In genomic region chr11:24804623-24805023, GRCm38 (mm10) we compare ENCODE assay signal across 8 mouse cellular contexts.
DNase-seq lines count a peak whose midpoint lies in the region; ATAC-seq lines count a peak whose summit lies in the region.
"Had no signal": no experiment of that assay in that cellular context is flagged by ENCODE, and none has a peak within 500 bp of the region (broad histone marks: within the 10 kb centered on the region; RNA-seq: fewer than 3 reads in every experiment).

No protein-coding gene starts in this region.

- intact Hi-C loops in left cerebral cortex, postnatal 36 days (cut with DNase I), result no loop called here

- no peak overlapping the region for H3K27ac ChIP-seq in midbrain, embryonic 12.5 days (replicated peaks)
- no peak overlapping the region for H3K27ac ChIP-seq in midbrain, embryonic 16.5 days (ENCODE audit: low read length)
- H3K27ac ChIP-seq in forebrain, embryonic 11.5 days (ENCODE audit: low read depth, low read length), result peak overlapping the region; percentile 43; the same call in 1 of the 2 replicates
- H3K27ac ChIP-seq in limb, embryonic 11.5 days (replicated peaks; ENCODE audit: low read depth, low read length), result no peak overlapping the region

- H3K36me3 ChIP-seq in midbrain, embryonic 12.5 days, result no peaks in the 10 kb centered on the region
- no peaks in the 10 kb centered on the region for H3K36me3 ChIP-seq in midbrain, embryonic 16.5 days (ENCODE audit: control insufficient read depth, insufficient read depth, low read length)
- no peaks in the 10 kb centered on the region for H3K36me3 ChIP-seq in forebrain, embryonic 11.5 days (ENCODE audit: control insufficient read depth, insufficient read depth, low read length)
- H3K36me3 ChIP-seq in limb, embryonic 11.5 days (ENCODE audit: control insufficient read depth, insufficient read depth, low read length), result no peaks in the 10 kb centered on the region

- H3K9me3 ChIP-seq in midbrain, embryonic 12.5 days, result no peaks in the 10 kb centered on the region
- H3K9me3 ChIP-seq in midbrain, embryonic 16.5 days (replicated peaks; ENCODE audit: control insufficient read depth, low read length, poor library complexity, severe bottlenecking), result no peaks in the 10 kb centered on the region
- no peaks in the 10 kb centered on the region for H3K9me3 ChIP-seq in forebrain, embryonic 11.5 days (ENCODE audit: control insufficient read depth, low read length)
- no peaks in the 10 kb centered on the region for H3K9me3 ChIP-seq in limb, embryonic 11.5 days (ENCODE audit: control insufficient read depth, low read length)

- ATAC-seq in midbrain, embryonic 12.5 days (ENCODE audit: low FRiP score, low read depth), result 0 out of 2 replicates have a peak, but pooled peaks have one; percentile 30
- ATAC-seq in midbrain, embryonic 16.5 days, result no peak
- ATAC-seq in forebrain, embryonic 11.5 days (replicated peaks; ENCODE audit: low FRiP score), result peak; percentile 93
- ATAC-seq in limb, embryonic 11.5 days (ENCODE audit: insufficient number of reproducible peaks, low FRiP score, low TSS enrichment, low read depth), result no peak

- H3K9ac ChIP-seq in midbrain, embryonic 12.5 days (replicated peaks), result no peak overlapping the region
- no peak overlapping the region for H3K9ac ChIP-seq in midbrain, embryonic 16.5 days (ENCODE audit: low read depth, low read length)
- no peak overlapping the region for H3K9ac ChIP-seq in forebrain, embryonic 11.5 days (ENCODE audit: low read length)
- no peak overlapping the region for H3K9ac ChIP-seq in limb, embryonic 11.5 days (ENCODE audit: low read length)

- H3K4me2 ChIP-seq in midbrain, embryonic 12.5 days (replicated peaks), result no peak overlapping the region
- no peak overlapping the region for H3K4me2 ChIP-seq in midbrain, embryonic 16.5 days (ENCODE audit: low read length)
- no peak overlapping the region for H3K4me2 ChIP-seq in forebrain, embryonic 11.5 days (ENCODE audit: low read depth, low read length, severe bottlenecking)
- no peak overlapping the region for H3K4me2 ChIP-seq in limb, embryonic 11.5 days (ENCODE audit: low read depth, severe bottlenecking)

- H3K27me3 ChIP-seq in midbrain, embryonic 12.5 days, result no peaks in the 10 kb centered on the region
- H3K27me3 ChIP-seq in midbrain, embryonic 16.5 days (ENCODE audit: control insufficient read depth, insufficient read depth, low read depth, low read length), result no peaks in the 10 kb centered on the region
- no peaks in the 10 kb centered on the region for H3K27me3 ChIP-seq in forebrain, embryonic 11.5 days (ENCODE audit: control insufficient read depth, insufficient read depth, low read length)
- no peaks in the 10 kb centered on the region for H3K27me3 ChIP-seq in limb, embryonic 11.5 days (ENCODE audit: control insufficient read depth, insufficient read depth, low read length)

- peak; percentile 31 for DNase-seq in adrenal gland, postnatal 10 days
- peak; percentile 73 for DNase-seq in forebrain, embryonic 11.5 days (ENCODE audit: low spot score)
- DNase-seq in limb, embryonic 11.5 days (ENCODE audit: low spot score), result peak; percentile 34
- DNase-seq in left cerebral cortex, postnatal 36 days (ENCODE audit: low spot score in 2 of 2), result no peak
- no peak for DNase-seq in layer of hippocampus, adult 9-11 months
- DNase-seq: thymus, postnatal 36 days had no signal

- H3K4me1 ChIP-seq in midbrain, embryonic 12.5 days, result peaks cover 6% of the 10 kb centered on the region; the same call in 1 of the 2 replicates
- H3K4me1 ChIP-seq in midbrain, embryonic 16.5 days (ENCODE audit: control insufficient read depth, insufficient read depth, low read length), result no peaks in the 10 kb centered on the region
- no peaks in the 10 kb centered on the region for H3K4me1 ChIP-seq in forebrain, embryonic 11.5 days (replicated peaks; ENCODE audit: control insufficient read depth, insufficient read depth, low read length)
- H3K4me1 ChIP-seq in limb, embryonic 11.5 days (ENCODE audit: control insufficient read depth, insufficient read depth, low read length), result no peaks in the 10 kb centered on the region

- H3K4me3 ChIP-seq in midbrain, embryonic 12.5 days, result no peak overlapping the region
- no peak overlapping the region for H3K4me3 ChIP-seq in midbrain, embryonic 16.5 days (ENCODE audit: low read depth, low read length)
- no peak overlapping the region for H3K4me3 ChIP-seq in forebrain, embryonic 11.5 days (ENCODE audit: low read depth, low read length)
- no peak overlapping the region for H3K4me3 ChIP-seq in limb, embryonic 11.5 days (ENCODE audit: low read depth, low read length)

- WGBS in midbrain, embryonic 12.5 days, result 74% methylated on average over 8 of the region's 8 CpGs
- 54% methylated on average over 8 of the region's 8 CpGs for WGBS in midbrain, embryonic 16.5 days
- 32% methylated on average over 8 of the region's 8 CpGs for WGBS in forebrain, embryonic 11.5 days
- 38% methylated on average over 8 of the region's 8 CpGs for WGBS in limb, embryonic 11.5 days

Comparison
In these comparisons a context has a peak if more than half of its experiments do, and no peak if none do; other contexts are left out.
1. ATAC-seq: peak in midbrain, embryonic 12.5 days (single experiment) and forebrain, embryonic 11.5 days (single experiment); none in midbrain, embryonic 16.5 days (single experiment) and limb, embryonic 11.5 days (single experiment).
2. DNase-seq: peak in adrenal gland, postnatal 10 days (single experiment), forebrain, embryonic 11.5 days (single experiment) and limb, embryonic 11.5 days (single experiment); none in left cerebral cortex, postnatal 36 days (0 of 2) and layer of hippocampus, adult 9-11 months (single experiment).